Mouse (Mus musculus): ENCODE data around the gene Zranb3. TPM values are rescaled to one million over a fixed set of nuclear protein-coding genes. Genes with fewer than 3 reads are reported as not detected.
"Not testable (repeated sequence)": the region's sequence is repeated elsewhere in the genome, so short reads cannot be mapped to it uniquely, and the experiment has no call there.

Zranb3 gene
- polyA plus RNA-seq (2012; ENCODE audit: insufficient read depth, insufficient read length, missing spikeins): 11.4 and 11.7 TPM in 2 replicates

DNA sequence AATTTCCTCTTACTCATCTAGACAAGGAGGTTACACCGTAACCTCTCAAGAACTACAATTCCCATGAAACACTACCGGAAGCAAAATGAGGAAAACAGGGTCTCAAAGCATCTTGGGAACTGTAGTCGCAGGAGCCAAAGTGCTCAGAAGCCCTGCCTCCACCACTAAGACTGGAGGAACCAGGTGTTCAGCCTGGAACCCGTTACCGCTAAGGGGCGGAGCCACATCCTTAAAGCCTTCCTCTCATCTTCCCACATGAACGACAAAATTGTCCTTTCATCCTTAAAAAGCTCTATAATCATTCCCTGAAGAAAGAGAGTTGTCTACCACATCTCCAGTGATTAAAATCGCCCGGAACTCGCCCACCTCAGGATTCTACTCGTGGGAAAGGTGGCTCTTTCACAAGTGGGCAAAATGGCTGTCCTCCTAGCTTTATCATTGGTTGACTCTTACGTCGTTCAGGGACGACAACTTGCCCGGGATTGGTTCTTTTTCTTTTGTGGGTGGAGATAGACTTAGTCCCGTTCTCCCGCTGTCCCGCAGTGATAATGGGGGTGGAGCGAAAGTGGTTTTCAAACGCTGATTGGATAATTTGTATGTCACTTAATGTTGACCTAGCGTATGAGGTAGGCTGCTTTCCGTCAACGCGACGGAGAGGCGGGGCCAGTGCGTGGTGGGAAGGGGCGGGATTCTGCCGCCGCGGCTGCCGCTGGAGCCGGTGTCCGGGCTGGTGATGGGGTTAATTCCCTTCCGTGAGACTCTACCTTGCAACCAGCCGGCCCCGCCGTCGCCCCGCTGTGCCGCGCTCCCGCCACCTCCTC, at the start of gene Zranb3, which contains the start of gene R3hdm1:
Gene Zranb3, minus strand, starts transcription at position 407 of the 821 bp plus-strand sequence.
Gene R3hdm1, plus strand, starts transcription at position 661 of the 821 bp plus-strand sequence.
- H3K27ac ChIP-seq (ENCODE audit: insufficient read depth, low read depth, low read length): peak within 1 kb of the TSS; percentile 77
- TF ChIP-seq POLR2A (IDR thresholded peaks at IDR 0.05; ENCODE audit: borderline replicate concordance, low read depth, low read length): no peak
- TF ChIP-seq CTCF (IDR thresholded peaks at IDR 0.05; ENCODE audit: low read depth, low read length): no peak
- H3K4me3 ChIP-seq (ENCODE audit: insufficient read depth, low read length): peak within 1 kb of the TSS; percentile 90
- peaks cover 13% of the 10 kb centered on the region for H3K4me1 ChIP-seq (ENCODE audit: control insufficient read depth, insufficient read depth, low read length)

DNA sequence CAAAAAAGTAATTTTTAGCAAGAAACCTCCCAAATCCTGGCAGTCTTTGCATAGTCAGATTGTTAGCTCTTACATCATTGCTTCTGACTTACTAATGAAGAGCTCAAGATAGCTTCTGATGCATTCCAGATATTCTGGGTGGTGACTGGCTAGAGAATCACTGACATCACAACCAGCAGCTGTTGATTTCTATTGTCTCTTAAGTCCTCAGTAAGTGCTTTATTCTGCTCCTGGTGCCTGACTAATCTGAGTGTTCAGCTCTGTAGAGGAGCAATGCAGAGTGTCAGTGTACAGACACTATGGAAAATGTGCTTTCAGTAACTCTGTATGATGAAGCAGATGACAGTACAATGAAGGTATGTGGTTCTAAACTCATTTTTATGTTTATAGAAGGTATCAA, 38.9 kb upstream of the Zranb3 start:
- Histone ChIP-seq H3K4me3 (ENCODE audit: insufficient read depth, low read length) (no peak overlapping the region), H3K27ac (ENCODE audit: insufficient read depth, low read depth, low read length) (no peak overlapping the region), H3K4me1 (ENCODE audit: control insufficient read depth, insufficient read depth, low read length) (peaks cover 7% of the 10 kb centered on the region; the same call in 1 of the 2 replicates)
- TF ChIP-seq POLR2A (IDR thresholded peaks at IDR 0.05; ENCODE audit: borderline replicate concordance, low read depth, low read length): no peak
- TF ChIP-seq CTCF (IDR thresholded peaks at IDR 0.05; ENCODE audit: low read depth, low read length): no peak

DNA sequence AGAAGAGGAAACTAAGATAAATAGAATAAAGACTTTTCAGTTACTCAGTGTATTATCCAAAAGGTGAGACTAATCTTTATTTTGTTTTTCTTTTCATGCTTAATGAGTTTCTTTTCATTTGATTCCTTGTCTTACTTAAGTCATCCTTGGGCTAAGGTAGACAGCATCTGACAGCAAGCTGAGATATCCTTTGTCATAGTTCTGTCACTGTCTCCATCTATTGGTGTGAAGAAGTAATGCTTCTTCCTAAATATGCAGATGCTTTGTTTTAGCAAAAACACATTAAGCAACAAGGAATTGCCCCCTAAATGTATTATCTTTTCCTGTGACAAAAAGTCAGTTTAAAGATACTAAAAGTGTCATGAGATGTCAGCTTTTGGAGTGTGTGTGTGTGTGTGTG, 38.2 kb upstream of the Zranb3 start:
- H3K4me1 ChIP-seq (ENCODE audit: control insufficient read depth, insufficient read depth, low read length): peaks cover 7% of the 10 kb centered on the region; the same call in 1 of the 2 replicates
- H3K4me3 ChIP-seq (ENCODE audit: insufficient read depth, low read length): no peak overlapping the region

DNA sequence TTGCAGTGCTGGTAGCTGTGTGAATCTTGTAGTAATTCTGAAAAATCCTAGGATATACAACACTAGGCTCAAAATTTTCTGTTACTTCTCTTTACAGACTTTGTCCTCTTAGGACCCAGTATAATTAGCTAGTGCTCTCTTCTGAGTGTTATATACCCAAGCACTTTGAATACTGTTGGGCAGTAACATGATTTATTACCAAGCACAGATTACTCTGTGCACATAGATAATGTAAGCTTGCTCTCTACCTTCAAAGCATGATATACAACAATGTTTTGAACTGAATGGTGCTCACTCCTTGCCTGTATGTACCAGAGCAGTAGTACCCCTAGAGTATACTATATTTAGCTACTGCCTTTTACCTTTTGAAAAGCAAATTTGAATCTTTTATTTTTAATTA, 33.4 kb upstream of the Zranb3 start:
- not testable (repeated sequence) for H3K27ac ChIP-seq (ENCODE audit: insufficient read depth, low read depth, low read length); H3K4me1 ChIP-seq (ENCODE audit: control insufficient read depth, insufficient read depth, low read length); H3K4me3 ChIP-seq (ENCODE audit: insufficient read depth, low read length)

More for the DNA sequence above, 38.2 kb upstream of the Zranb3 start:
- no peak for TF ChIP-seq POLR2A (IDR thresholded peaks at IDR 0.05; ENCODE audit: borderline replicate concordance, low read depth, low read length)
- no peak for TF ChIP-seq CTCF (IDR thresholded peaks at IDR 0.05; ENCODE audit: low read depth, low read length)
- no peak overlapping the region for H3K27ac ChIP-seq (ENCODE audit: insufficient read depth, low read depth, low read length)

DNA sequence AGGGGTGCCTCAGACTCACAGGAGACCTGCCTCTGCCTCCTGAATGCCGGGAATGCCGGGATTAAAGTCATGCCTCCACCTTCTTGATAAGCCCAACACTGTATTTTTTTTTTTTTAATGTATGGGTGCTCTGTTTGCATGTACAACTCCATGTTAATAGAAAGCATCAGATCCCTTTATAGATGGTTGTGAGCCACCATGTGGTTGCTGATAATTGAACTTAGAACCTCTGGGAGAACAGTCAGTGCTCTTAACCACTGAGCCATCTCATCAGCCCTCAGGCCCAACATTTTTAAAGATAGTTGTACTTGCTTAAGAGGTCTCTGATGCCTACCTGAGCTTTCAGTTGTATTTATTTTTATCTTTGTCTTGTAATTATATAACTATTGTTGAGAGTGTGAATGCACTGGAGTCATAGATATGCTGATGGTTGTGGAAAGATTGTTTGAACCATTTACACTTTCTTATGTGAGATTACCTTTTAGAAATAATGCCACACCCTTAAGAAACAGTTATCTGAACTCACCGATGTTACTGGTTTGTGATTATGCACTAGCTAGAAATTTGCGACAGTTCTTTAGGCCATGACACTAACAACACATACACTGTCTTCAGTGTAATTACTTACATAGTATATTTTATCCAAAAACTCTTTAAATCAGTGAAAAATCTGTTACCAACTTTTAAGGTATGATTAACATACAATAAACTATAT, 18.2 kb upstream of the Zranb3 start:
- TF ChIP-seq CTCF (IDR thresholded peaks at IDR 0.05; ENCODE audit: low read depth, low read length): no peak
- Histone ChIP-seq H3K4me3 (ENCODE audit: insufficient read depth, low read length) (no peak overlapping the region), H3K27ac (ENCODE audit: insufficient read depth, low read depth, low read length) (no peak overlapping the region), H3K4me1 (ENCODE audit: control insufficient read depth, insufficient read depth, low read length) (peaks cover 2% of the 10 kb centered on the region; the same call in 1 of the 2 replicates)

DNA sequence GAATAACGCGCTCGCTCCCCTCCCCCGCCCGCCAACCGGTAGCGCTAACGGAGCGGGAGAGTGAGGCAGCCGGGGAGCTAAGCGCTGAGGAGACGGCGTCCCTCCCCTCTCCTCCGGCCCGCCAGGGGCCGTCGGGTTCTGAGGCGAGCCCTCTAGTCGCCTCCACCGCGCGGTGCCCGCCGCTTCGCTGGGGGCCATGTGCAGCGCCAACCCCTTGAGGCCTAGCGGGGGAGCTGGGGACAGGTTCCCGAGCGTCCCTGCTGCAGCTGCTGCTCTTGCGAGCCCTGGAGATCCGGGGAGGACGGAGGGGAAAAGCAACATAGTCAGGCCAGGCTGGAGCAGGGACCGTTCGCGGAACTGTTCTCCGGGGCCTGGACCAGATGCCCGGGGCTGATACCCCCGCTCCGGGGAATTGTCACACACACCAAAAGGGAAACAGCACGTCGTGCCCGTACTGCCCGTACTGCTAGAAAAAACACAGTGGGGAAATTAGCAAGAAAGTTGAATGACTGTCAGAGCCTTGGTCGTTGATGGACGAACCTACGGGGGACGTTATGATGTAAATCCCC, 757 bp upstream of the Zranb3 start:
- H3K4me1 ChIP-seq (ENCODE audit: control insufficient read depth, insufficient read depth, low read length): peaks cover 13% of the 10 kb centered on the region

DNA sequence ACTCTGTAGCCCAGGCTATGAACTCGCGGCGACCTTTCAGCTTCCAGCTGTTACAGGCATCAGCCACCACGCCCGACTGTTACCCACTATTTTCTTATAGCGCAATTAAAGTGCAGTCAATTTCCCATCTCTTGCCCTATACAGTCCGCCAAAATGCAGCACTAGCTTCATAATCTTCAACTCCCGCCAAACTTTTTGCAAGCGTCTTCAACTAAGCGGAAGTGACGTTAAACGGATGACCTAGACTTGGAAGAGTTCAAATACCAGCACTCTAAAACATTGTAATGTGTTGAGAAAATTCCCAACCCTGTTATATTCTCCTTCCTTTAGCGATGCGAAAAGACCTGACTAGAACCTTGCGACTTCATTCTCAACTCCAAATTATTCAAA, 601 bp downstream of the Zranb3 start:
- Histone ChIP-seq H3K27ac (ENCODE audit: insufficient read depth, low read depth, low read length) (peak overlapping the region; percentile 77), H3K4me3 (ENCODE audit: insufficient read depth, low read length) (peak overlapping the region; percentile 79), H3K4me1 (ENCODE audit: control insufficient read depth, insufficient read depth, low read length) (peaks cover 10% of the 10 kb centered on the region)
- TF ChIP-seq CTCF (IDR thresholded peaks at IDR 0.05; ENCODE audit: low read depth, low read length): no peak
- TF ChIP-seq POLR2A (IDR thresholded peaks at IDR 0.05; ENCODE audit: borderline replicate concordance, low read depth, low read length): no peak

More for the DNA sequence above, 757 bp upstream of the Zranb3 start:
- peak overlapping the region; percentile 72 for H3K27ac ChIP-seq (ENCODE audit: insufficient read depth, low read depth, low read length)
- H3K4me3 ChIP-seq (ENCODE audit: insufficient read depth, low read length): peak overlapping the region; percentile 90
- TF ChIP-seq CTCF (IDR thresholded peaks at IDR 0.05; ENCODE audit: low read depth, low read length) (no peak), POLR2A (IDR thresholded peaks at IDR 0.05; ENCODE audit: borderline replicate concordance, low read depth, low read length) (no peak)

DNA sequence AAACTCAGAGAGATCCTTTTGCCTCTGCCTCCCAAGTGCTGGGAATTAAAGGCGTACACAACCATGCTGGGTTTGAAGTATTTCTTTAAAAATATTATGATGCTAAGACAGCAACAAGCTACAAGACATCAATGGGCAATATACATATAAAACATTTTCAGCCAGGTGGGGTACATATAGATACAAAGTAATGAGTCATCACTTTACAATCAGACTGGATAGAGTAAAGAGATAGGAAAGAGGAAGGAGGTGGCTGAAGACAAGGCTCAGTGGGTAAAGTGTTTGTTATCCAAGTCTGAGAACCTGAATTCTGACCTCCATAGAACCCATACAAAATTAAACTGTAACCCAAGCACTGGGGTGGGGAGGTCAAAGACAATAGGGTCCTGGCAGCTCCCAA, 4.5 kb downstream of the Zranb3 start:
- TF ChIP-seq CTCF (IDR thresholded peaks at IDR 0.05; ENCODE audit: low read depth, low read length): no peak
- no peak for TF ChIP-seq POLR2A (IDR thresholded peaks at IDR 0.05; ENCODE audit: borderline replicate concordance, low read depth, low read length)
- Histone ChIP-seq H3K4me1 (ENCODE audit: control insufficient read depth, insufficient read depth, low read length) (no peaks in the 10 kb centered on the region), H3K4me3 (ENCODE audit: insufficient read depth, low read length) (no peak overlapping the region), H3K27ac (ENCODE audit: insufficient read depth, low read depth, low read length) (no peak overlapping the region)

DNA sequence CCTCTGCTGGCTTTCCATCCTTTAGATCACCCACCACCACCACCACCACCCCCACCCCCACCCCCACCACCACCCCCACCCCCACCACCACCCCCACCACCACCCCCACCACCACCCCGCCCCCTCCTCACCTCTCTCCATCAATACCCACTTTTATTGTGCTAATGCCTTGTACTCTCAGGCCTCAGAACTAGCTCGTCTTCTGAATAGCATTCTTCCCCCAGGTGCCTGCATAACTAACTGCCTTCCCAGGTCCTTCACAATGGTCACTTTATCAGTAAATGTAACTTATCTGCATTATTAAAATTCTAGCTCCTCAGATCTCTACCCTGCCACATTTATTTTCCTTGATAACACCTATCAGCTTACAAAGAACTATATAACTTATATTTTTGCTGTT, 8.2 kb downstream of the Zranb3 start:
- TF ChIP-seq POLR2A (IDR thresholded peaks at IDR 0.05; ENCODE audit: borderline replicate concordance, low read depth, low read length): no peak
- no peak for TF ChIP-seq CTCF (IDR thresholded peaks at IDR 0.05; ENCODE audit: low read depth, low read length)
- Histone ChIP-seq H3K27ac (ENCODE audit: insufficient read depth, low read depth, low read length) (no peak overlapping the region), H3K4me3 (ENCODE audit: insufficient read depth, low read length) (no peak overlapping the region), H3K4me1 (ENCODE audit: control insufficient read depth, insufficient read depth, low read length) (no peaks in the 10 kb centered on the region)

DNA sequence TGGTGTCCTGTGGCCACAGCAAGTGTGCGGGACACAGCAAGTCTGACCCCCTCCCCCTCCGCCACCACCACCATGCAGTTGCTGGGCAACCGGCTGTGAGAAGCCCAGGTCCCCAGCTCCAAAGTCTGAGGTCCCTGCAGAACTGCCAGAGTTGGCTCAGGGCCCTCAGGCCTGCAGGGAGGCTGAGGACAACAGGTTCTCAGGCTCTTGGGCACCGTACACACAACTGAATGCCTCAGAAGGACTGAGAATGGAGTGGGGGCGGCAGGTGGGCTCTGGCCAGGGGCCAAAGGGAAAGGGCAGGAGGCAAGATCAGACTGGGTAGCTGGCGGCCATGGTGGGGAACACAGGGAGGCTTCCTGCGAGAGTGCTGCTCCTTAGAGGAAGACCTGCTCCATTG, 20.0 kb downstream of the Zranb3 start:
- no peak overlapping the region for H3K27ac ChIP-seq (ENCODE audit: insufficient read depth, low read depth, low read length)
- H3K4me3 ChIP-seq (ENCODE audit: insufficient read depth, low read length): no peak overlapping the region
- peaks cover 4% of the 10 kb centered on the region for H3K4me1 ChIP-seq (ENCODE audit: control insufficient read depth, insufficient read depth, low read length)
- TF ChIP-seq CTCF (IDR thresholded peaks at IDR 0.05; ENCODE audit: low read depth, low read length): no peak
- TF ChIP-seq POLR2A (IDR thresholded peaks at IDR 0.05; ENCODE audit: borderline replicate concordance, low read depth, low read length): no peak
